In genomic region chr19:10828321-10828720, GRCm38 (mm10) we compare ENCODE assay signal across 24 mouse cellular contexts. TPM values are rescaled to one million over a fixed set of nuclear protein-coding genes. Genes with fewer than 3 reads are reported as not detected.
DNase-seq lines count a peak whose midpoint lies in the region; ATAC-seq lines count a peak whose summit lies in the region.
"Had no signal": no experiment of that assay in that cellular context is flagged by ENCODE, and none has a peak within 500 bp of the region (broad histone marks: within the 10 kb centered on the region; RNA-seq: fewer than 3 reads in every experiment).

No protein-coding gene starts in this region.

- H3K9me3 ChIP-seq in midbrain, embryonic 10.5 days (replicated peaks): no peaks in the 10 kb centered on the region
- H3K9me3 ChIP-seq: embryonic facial prominence, embryonic 10.5 days; forebrain, embryonic 13.5 days; heart, embryonic 13.5 days; hindbrain, embryonic 15.5 days had no signal

- peak; percentile 15 for ATAC-seq in CD4-positive, CD25-positive, alpha-beta regulatory T cell, adult 4 months
- ATAC-seq in inflammation-experienced regulatory T-cells, adult 6 months: peak; percentile 24
- ATAC-seq: activated CD4-positive, CD25-positive, alpha-beta regulatory T cell, adult 4 months; forebrain, embryonic 13.5 days; Patski had no signal

- no peak overlapping the region; the same call in 1 of the 2 replicates for H3K27ac ChIP-seq in midbrain, embryonic 10.5 days (replicated peaks)
- H3K27ac ChIP-seq: embryonic facial prominence, embryonic 10.5 days; forebrain, embryonic 13.5 days; heart, embryonic 13.5 days; hindbrain, embryonic 15.5 days had no signal

- H3K4me1 ChIP-seq in midbrain, embryonic 10.5 days: peaks cover 11% of the 10 kb centered on the region
- H3K4me1 ChIP-seq: embryonic facial prominence, embryonic 10.5 days; forebrain, embryonic 13.5 days; hindbrain, embryonic 15.5 days had no signal

- H3K36me3 ChIP-seq in midbrain, embryonic 10.5 days: no peaks in the 10 kb centered on the region
- H3K36me3 ChIP-seq: embryonic facial prominence, embryonic 10.5 days; heart, embryonic 13.5 days; hindbrain, embryonic 15.5 days had no signal

- peak; percentile 72 for DNase-seq in thymus, postnatal 0 days (ENCODE audit: low spot score)
- peak; percentile 48 to 55 for DNase-seq in thymus, postnatal 36 days
- DNase-seq in right cerebral cortex, postnatal 14 days: no peak
- no peak for DNase-seq in layer of hippocampus, adult 8-10 months (ENCODE audit: low spot score in 2 of 2)
- DNase-seq in midbrain, embryonic 10.5 days (ENCODE audit: low spot score): no peak
- DNase-seq: adrenal gland, postnatal 14 days; cerebellum, adult 2 months; cerebellum, postnatal 10 days; gastrocnemius, postnatal 36 days; heart, adult 11 months; heart, postnatal 36 days had no signal

- WGBS in midbrain, embryonic 10.5 days: 92% methylated on average over 5 of the region's 5 CpGs

- no peak overlapping the region for H3K4me3 ChIP-seq in midbrain, embryonic 10.5 days
- H3K4me3 ChIP-seq: embryonic facial prominence, embryonic 10.5 days; forebrain, embryonic 13.5 days; heart, embryonic 13.5 days; hindbrain, embryonic 15.5 days had no signal

- no peaks in the 10 kb centered on the region for H3K27me3 ChIP-seq in midbrain, embryonic 10.5 days (ENCODE audit: low read depth, poor library complexity, severe bottlenecking)
- H3K27me3 ChIP-seq: forebrain, embryonic 13.5 days; heart, embryonic 13.5 days; hindbrain, embryonic 15.5 days; Patski had no signal

RNA-seq across cellular contexts. Expression of gene Cd6, which starts 1.5 kb away (rescaled TPM):
- polyA plus RNA-seq in CD4-positive, CD25-positive, alpha-beta regulatory T cell, adult 4 months (2017; shearing (Covaris generic)): 100 to 1,000 TPM; 464 to 904 TPM
- 100 to 1,000 TPM; 356 to 569 (median 520) TPM for polyA plus RNA-seq in inflammation-experienced regulatory T-cells, adult 6 months (2017; shearing (Covaris generic))
- polyA plus RNA-seq in thymus, postnatal 0 days (2015; fragmentation: Nextera tagmentation; extraction: Ambion mirVana): 141 and 145 TPM in 2 replicates
- total RNA-seq in layer of hippocampus, adult 8-10 months (2022): under 1 TPM in 3 of 4 experiments, not detected in 1; 0.16 to 0.20 (median 0.18) TPM
- polyA plus RNA-seq in midbrain, embryonic 10.5 days (2016; fragmentation: Nextera tagmentation; extraction: Ambion mirVana): not detected in 2 replicates
- total RNA-seq: gastrocnemius, adult 8-10 months; MEL had no signal
- polyA plus RNA-seq: embryonic facial prominence, embryonic 14.5 days; forebrain, embryonic 13.5 days; heart, postnatal 0 days; hindbrain, embryonic 11.5 days had no signal

RNA-seq across cellular contexts. Expression of gene Slc15a3, which starts 11.2 kb away (rescaled TPM):
- polyA plus RNA-seq in CD4-positive, CD25-positive, alpha-beta regulatory T cell, adult 4 months (2017; shearing (Covaris generic)): 1 to 10 TPM; 2.0 to 4.2 TPM
- 10 to 100 TPM in 1 of 3 experiments, 1 to 10 TPM in 2; 3.2 to 16.7 (median 3.3) TPM for polyA plus RNA-seq in inflammation-experienced regulatory T-cells, adult 6 months (2017; shearing (Covaris generic))
- polyA plus RNA-seq in thymus, postnatal 0 days (2015; fragmentation: Nextera tagmentation; extraction: Ambion mirVana): 2.4 and 3.3 TPM in 2 replicates
- total RNA-seq in layer of hippocampus, adult 8-10 months (2022): 10 to 100 TPM in 2 of 4 experiments, 1 to 10 TPM in 2; 1.1 to 19.4 (median 6.8) TPM
- 0.20 TPM in 2 replicates for polyA plus RNA-seq in midbrain, embryonic 10.5 days (2016; fragmentation: Nextera tagmentation; extraction: Ambion mirVana)
- total RNA-seq: MEL had no signal

RNA-seq across cellular contexts. Expression of gene Tmem132a, which starts 41.4 kb away (rescaled TPM):
- polyA plus RNA-seq in CD4-positive, CD25-positive, alpha-beta regulatory T cell, adult 4 months (2017; shearing (Covaris generic)): under 1 TPM in 1 of 2 experiments, not detected in 1; 0.39 TPM
- polyA plus RNA-seq in inflammation-experienced regulatory T-cells, adult 6 months (2017; shearing (Covaris generic)): 1 to 10 TPM in 1 of 3 experiments, under 1 TPM in 1, not detected in 1; 0.86 to 1.0 TPM
- 3.6 and 4.2 TPM in 2 replicates for polyA plus RNA-seq in thymus, postnatal 0 days (2015; fragmentation: Nextera tagmentation; extraction: Ambion mirVana)
- total RNA-seq in layer of hippocampus, adult 8-10 months (2022): 100 to 1,000 TPM; 132 to 156 (median 148) TPM
- polyA plus RNA-seq in midbrain, embryonic 10.5 days (2016; fragmentation: Nextera tagmentation; extraction: Ambion mirVana): 111 and 122 TPM in 2 replicates
- total RNA-seq: MEL had no signal

RNA-seq across cellular contexts. Expression of gene Tmem109, which starts 53.5 kb away (rescaled TPM):
- 10 to 100 TPM; 57.5 to 82.3 TPM for polyA plus RNA-seq in CD4-positive, CD25-positive, alpha-beta regulatory T cell, adult 4 months (2017; shearing (Covaris generic))
- polyA plus RNA-seq in inflammation-experienced regulatory T-cells, adult 6 months (2017; shearing (Covaris generic)): 10 to 100 TPM; 55.3 to 75.6 (median 64.7) TPM
- 35.2 and 41.6 TPM in 2 replicates for polyA plus RNA-seq in thymus, postnatal 0 days (2015; fragmentation: Nextera tagmentation; extraction: Ambion mirVana)
- 10 to 100 TPM; 48.5 to 57.8 (median 54.0) TPM for total RNA-seq in layer of hippocampus, adult 8-10 months (2022)
- 50.1 and 53.0 TPM in 2 replicates for polyA plus RNA-seq in midbrain, embryonic 10.5 days (2016; fragmentation: Nextera tagmentation; extraction: Ambion mirVana)

Comparison
In these comparisons a context has a peak if more than half of its experiments do, and no peak if none do; other contexts are left out.
1. DNase-seq: peak in thymus, postnatal 0 days (single experiment) and thymus, postnatal 36 days (2 of 2); none in right cerebral cortex, postnatal 14 days (single experiment), layer of hippocampus, adult 8-10 months (0 of 2) and midbrain, embryonic 10.5 days (single experiment).
2. RNA of gene Cd6, which starts 1.5 kb away (polyA plus RNA-seq): 464 to 904 TPM in CD4-positive, CD25-positive, alpha-beta regulatory T cell, adult 4 months, 356 to 569 TPM in inflammation-experienced regulatory T-cells, adult 6 months and 141 to 145 TPM in thymus, postnatal 0 days; not detected in midbrain, embryonic 10.5 days; every median in the first group is over 100 times any median in the second.
3. RNA of gene Tmem132a, which starts 41.4 kb away (polyA plus RNA-seq): 111 to 122 TPM in midbrain, embryonic 10.5 days; 3.6 to 4.2 TPM in thymus, postnatal 0 days, 0.86 to 1.0 TPM in inflammation-experienced regulatory T-cells, adult 6 months and 0.39 TPM in CD4-positive, CD25-positive, alpha-beta regulatory T cell, adult 4 months; every median in the first group is over 10 times any median in the second.